Mouse (Mus musculus) olfactory bulb, adult 2 months (tissue): ENCODE measurements at regions not wholly inside any gene's neighbourhood (a gene's known extent, or its start where the extent isn't known, plus 50 kb on each side); places are given as distances from the start of the nearest gene placed in this dataset.

ENCODE experiments used
- CTCF ChIP-seq: fragments of 200-500 bp; IDR thresholded peaks from 2 replicates; pipeline ENCODE4 v1.5.1; 2012; ENCODE audit warnings: low read depth, mild to moderate bottlenecking, low read length, moderate library complexity; ENCODE audit not compliant: insufficient read depth
- POLR2A ChIP-seq: fragments of 200-500 bp; IDR thresholded peaks from 2 replicates; pipeline ENCODE4 v1.6.1; 2012; ENCODE audit warnings: mild to moderate bottlenecking, low read depth, low read length, moderate library complexity; ENCODE audit not compliant: insufficient read depth

DNA sequence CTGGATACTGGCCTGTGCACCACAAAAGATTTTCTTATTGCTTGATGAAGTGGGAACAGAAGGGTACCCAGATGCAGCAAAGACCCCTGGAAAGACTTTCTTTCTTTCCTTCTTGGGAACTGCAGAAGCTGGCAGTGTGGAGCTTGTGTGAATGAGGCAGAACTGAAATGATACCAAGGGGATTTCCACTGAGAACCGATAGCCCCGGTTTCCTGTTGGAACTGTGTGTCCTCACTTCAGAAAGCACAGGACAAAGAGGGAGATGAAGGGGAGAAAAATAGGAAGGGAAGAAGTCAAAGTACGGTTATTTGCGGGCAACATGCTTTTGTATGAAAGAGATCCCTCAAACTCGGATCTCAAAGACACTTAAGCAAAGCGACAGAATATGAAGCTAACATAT lies 283.7 kb downstream of the Pten start:
- TF ChIP-seq CTCF (no peak), POLR2A (no peak)
